8 mouse cellular contexts compared by ENCODE assay signal in the genomic region with DNA sequence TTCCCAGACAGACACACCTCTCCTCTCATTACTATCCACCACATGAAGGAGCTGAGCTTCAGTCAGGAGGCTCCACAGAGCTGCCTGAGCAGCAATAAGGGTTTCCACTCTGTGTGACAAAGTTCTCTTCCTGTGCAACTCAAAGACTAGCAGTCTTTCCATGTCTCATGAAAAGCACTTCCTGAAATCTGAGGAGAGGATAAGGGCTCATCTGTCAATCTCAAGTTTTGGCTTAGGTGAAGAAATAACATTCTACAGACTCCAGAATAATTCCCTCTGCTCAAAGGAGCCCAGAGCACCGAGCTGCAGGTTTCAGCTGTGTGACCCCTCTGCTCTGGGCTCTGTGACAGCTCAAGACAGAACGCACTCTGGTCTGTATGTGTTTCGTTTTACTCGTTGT. TPM values are rescaled to one million over a fixed set of nuclear protein-coding genes. Genes with fewer than 3 reads are reported as not detected.
A peak's percentile ranks its signal among the peaks of the same experiment; 100 is the strongest.
DNase-seq lines count a peak whose midpoint lies in the region; ATAC-seq and TF ChIP-seq lines count a peak whose summit lies in the region.

No protein-coding gene starts in this region.

- TF ChIP-seq CTCF in cerebellum, adult 2 months (IDR thresholded peaks at IDR 0.05; ENCODE audit: borderline replicate concordance, insufficient read depth, low read depth, low read length): no peak

- no peak for DNase-seq in cerebellum, adult 2 months
- no peak for DNase-seq in cerebellum, adult 8-10 months
- DNase-seq in 3T3-L1 (ENCODE audit: low read depth, low spot score): peak; percentile 49
- no peak for DNase-seq in liver, embryonic 13.5 days
- DNase-seq in cerebellum, postnatal 14 days: no peak
- DNase-seq in thymus, postnatal 0 days (ENCODE audit: low spot score): no peak

- peak overlapping the region; percentile 96 for H3K4me2 ChIP-seq in forebrain, embryonic 13.5 days
- H3K4me2 ChIP-seq in liver, embryonic 13.5 days: peak overlapping the region; percentile 96

- no peaks in the 10 kb centered on the region for H3K9me3 ChIP-seq in forebrain, embryonic 13.5 days (replicated peaks)
- no peaks in the 10 kb centered on the region for H3K9me3 ChIP-seq in liver, embryonic 13.5 days (replicated peaks)

- H3K9ac ChIP-seq in forebrain, embryonic 13.5 days: peak overlapping the region; percentile 96
- peak overlapping the region; percentile 97 for H3K9ac ChIP-seq in liver, embryonic 13.5 days

- 50% methylated on average over 4 of the region's 4 CpGs for WGBS in cerebellum, adult 2 months
- WGBS in forebrain, embryonic 13.5 days: 53% methylated on average over 4 of the region's 4 CpGs
- WGBS in liver, embryonic 13.5 days (ENCODE audit: insufficient replicate concordance): 50% methylated on average over 4 of the region's 4 CpGs

- H3K4me1 ChIP-seq in cerebellum, adult 2 months (ENCODE audit: control insufficient read depth, insufficient read depth, low read length): peaks cover 15% of the 10 kb centered on the region; the same call in 1 of the 2 replicates
- peaks cover 23% of the 10 kb centered on the region for H3K4me1 ChIP-seq in forebrain, embryonic 13.5 days
- H3K4me1 ChIP-seq in liver, embryonic 13.5 days (replicated peaks): peaks cover 28% of the 10 kb centered on the region

- H3K27ac ChIP-seq in cerebellum, adult 2 months (ENCODE audit: insufficient read depth, low read length): no peak overlapping the region
- H3K27ac ChIP-seq in forebrain, embryonic 13.5 days: no peak overlapping the region
- peak overlapping the region; percentile 36; the same call in 1 of the 2 replicates for H3K27ac ChIP-seq in liver, embryonic 13.5 days

- H3K36me3 ChIP-seq in forebrain, embryonic 13.5 days (ENCODE audit: poor library complexity, severe bottlenecking): peaks cover 59% of the 10 kb centered on the region
- peaks cover 54% of the 10 kb centered on the region for H3K36me3 ChIP-seq in liver, embryonic 13.5 days

- TF ChIP-seq POLR2A in cerebellum, adult 2 months (IDR thresholded peaks at IDR 0.05; ENCODE audit: borderline replicate concordance, insufficient read depth, low read length): no peak

- no peaks in the 10 kb centered on the region for H3K27me3 ChIP-seq in cerebellum, adult 2 months (ENCODE audit: control insufficient read depth, insufficient read depth, low read length)
- no peaks in the 10 kb centered on the region for H3K27me3 ChIP-seq in forebrain, embryonic 13.5 days
- no peaks in the 10 kb centered on the region for H3K27me3 ChIP-seq in liver, embryonic 13.5 days

- H3K4me3 ChIP-seq in cerebellum, adult 2 months (replicated peaks; ENCODE audit: insufficient read depth, low read depth, low read length): peak overlapping the region; percentile 91
- peak overlapping the region; percentile 99 for H3K4me3 ChIP-seq in forebrain, embryonic 13.5 days
- peak overlapping the region; percentile 97 for H3K4me3 ChIP-seq in liver, embryonic 13.5 days (replicated peaks)

- no peak for ATAC-seq in forebrain, embryonic 13.5 days
- ATAC-seq in liver, embryonic 13.5 days (ENCODE audit: low read depth): no peak
- no peak for ATAC-seq in megakaryocyte-erythroid progenitor cell, adult 5-6 weeks (replicated peaks; ENCODE audit: low FRiP score, low TSS enrichment, poor library complexity, severe bottlenecking)

RNA-seq across cellular contexts. Expression of gene Zfp276, which starts 1.1 kb away (rescaled TPM):
- polyA plus RNA-seq in cerebellum, adult 2 months (2012; rRNA removed): 33.5 and 36.8 TPM in 2 replicates
- 22.8 and 25.7 TPM in 2 replicates for polyA plus RNA-seq in forebrain, embryonic 13.5 days (2015; fragmentation: Nextera tagmentation; extraction: Ambion mirVana)
- polyA plus RNA-seq in liver, embryonic 13.5 days (2015; fragmentation: Nextera tagmentation; extraction: Ambion mirVana): 6.3 and 7.1 TPM in 2 replicates
- 8.3 and 16.8 TPM in 2 replicates for total RNA-seq in megakaryocyte-erythroid progenitor cell, adult 5-6 weeks (2014; fragmentation: Nextera tagmentation)
- 5.7 and 8.2 TPM in 2 replicates for total RNA-seq in megakaryocyte-erythroid progenitor cell, adult 5-6 weeks (2017)
- polyA plus RNA-seq in thymus, postnatal 0 days (2015; fragmentation: Nextera tagmentation; extraction: Ambion mirVana): 15.8 and 18.8 TPM in 2 replicates

RNA-seq across cellular contexts. Expression of gene Vps9d1, which starts 1.2 kb away (rescaled TPM):
- 83.7 and 86.7 TPM in 2 replicates for polyA plus RNA-seq in cerebellum, adult 2 months (2012; rRNA removed)
- polyA plus RNA-seq in forebrain, embryonic 13.5 days (2015; fragmentation: Nextera tagmentation; extraction: Ambion mirVana): 32.9 and 40.3 TPM in 2 replicates
- 4.0 and 4.4 TPM in 2 replicates for polyA plus RNA-seq in liver, embryonic 13.5 days (2015; fragmentation: Nextera tagmentation; extraction: Ambion mirVana)
- total RNA-seq in megakaryocyte-erythroid progenitor cell, adult 5-6 weeks (2014; fragmentation: Nextera tagmentation): 12.1 and 17.5 TPM in 2 replicates
- 4.6 and 6.1 TPM in 2 replicates for total RNA-seq in megakaryocyte-erythroid progenitor cell, adult 5-6 weeks (2017)
- 11.5 and 12.0 TPM in 2 replicates for polyA plus RNA-seq in thymus, postnatal 0 days (2015; fragmentation: Nextera tagmentation; extraction: Ambion mirVana)

RNA-seq across cellular contexts. Expression of gene Spata2l, which starts 16.9 kb away (rescaled TPM):
- polyA plus RNA-seq in cerebellum, adult 2 months (2012; rRNA removed): 18.5 and 22.1 TPM in 2 replicates
- polyA plus RNA-seq in forebrain, embryonic 13.5 days (2015; fragmentation: Nextera tagmentation; extraction: Ambion mirVana): 1.4 and 2.3 TPM in 2 replicates
- 1.2 TPM in 2 replicates for polyA plus RNA-seq in liver, embryonic 13.5 days (2015; fragmentation: Nextera tagmentation; extraction: Ambion mirVana)
- 1.8 and 1.9 TPM in 2 replicates for total RNA-seq in megakaryocyte-erythroid progenitor cell, adult 5-6 weeks (2014; fragmentation: Nextera tagmentation)
- 0.27 TPM in 1 of 2 replicates, not detected in the other for total RNA-seq in megakaryocyte-erythroid progenitor cell, adult 5-6 weeks (2017)
- polyA plus RNA-seq in thymus, postnatal 0 days (2015; fragmentation: Nextera tagmentation; extraction: Ambion mirVana): 8.4 and 8.8 TPM in 2 replicates

RNA-seq across cellular contexts. Expression of gene Cdk10, which starts 28.3 kb away (rescaled TPM):
- polyA plus RNA-seq in cerebellum, adult 2 months (2012; rRNA removed): 92.1 and 97.0 TPM in 2 replicates
- 38.8 and 41.8 TPM in 2 replicates for polyA plus RNA-seq in forebrain, embryonic 13.5 days (2015; fragmentation: Nextera tagmentation; extraction: Ambion mirVana)
- polyA plus RNA-seq in liver, embryonic 13.5 days (2015; fragmentation: Nextera tagmentation; extraction: Ambion mirVana): 11.8 and 12.0 TPM in 2 replicates
- total RNA-seq in megakaryocyte-erythroid progenitor cell, adult 5-6 weeks (2014; fragmentation: Nextera tagmentation): 45.0 and 57.8 TPM in 2 replicates
- total RNA-seq in megakaryocyte-erythroid progenitor cell, adult 5-6 weeks (2017): 33.7 and 35.4 TPM in 2 replicates
- polyA plus RNA-seq in thymus, postnatal 0 days (2015; fragmentation: Nextera tagmentation; extraction: Ambion mirVana): 18.3 and 18.6 TPM in 2 replicates

RNA-seq across cellular contexts. Expression of gene Spata33, which starts 40.3 kb away (rescaled TPM):
- polyA plus RNA-seq in cerebellum, adult 2 months (2012; rRNA removed): 6.4 TPM in 2 replicates
- 4.2 and 5.5 TPM in 2 replicates for polyA plus RNA-seq in forebrain, embryonic 13.5 days (2015; fragmentation: Nextera tagmentation; extraction: Ambion mirVana)
- 0.37 and 0.43 TPM in 2 replicates for polyA plus RNA-seq in liver, embryonic 13.5 days (2015; fragmentation: Nextera tagmentation; extraction: Ambion mirVana)
- 0.59 and 1.8 TPM in 2 replicates for total RNA-seq in megakaryocyte-erythroid progenitor cell, adult 5-6 weeks (2014; fragmentation: Nextera tagmentation)
- 0.66 and 1.1 TPM in 2 replicates for total RNA-seq in megakaryocyte-erythroid progenitor cell, adult 5-6 weeks (2017)
- polyA plus RNA-seq in thymus, postnatal 0 days (2015; fragmentation: Nextera tagmentation; extraction: Ambion mirVana): 1.0 and 2.2 TPM in 2 replicates
